Mouse (Mus musculus) brain, adult 10 weeks (tissue): ENCODE results near the gene Slc7a3. TPM values are rescaled to one million over a fixed set of nuclear protein-coding genes. Genes with fewer than 3 reads are reported as not detected.

Source experiments
- polyA plus RNA-seq: library from polyadenylated mRNA; stranded (reverse); fragments of 350-450 nt; fragmentation: Illumina TruSeq; extraction: RNeasy Lipid Tissue Mini Kit (QIAGEN cat#74804); gene quantifications from one replicate; pipeline ENCODE4 v1.2.3, GENCODE M21; 2015; ENCODE audit warnings: low read depth, low replicate concordance

Slc7a3 gene
- 10.7 TPM for polyA plus RNA-seq

GRCm38 (mm10) chrX:101085920-101086319 lies at the start of gene Slc7a3:
TSS of gene Slc7a3 (minus strand) at chrX:101086020.

GRCm38 (mm10) chrX:101059541-101059940 lies 26.3 kb downstream of the Slc7a3 start, which contains the start of gene Tex11:
TSS of gene Tex11 (minus strand) at chrX:101059667.

Other genes with a start within 250 kb of the Slc7a3 start
- not detected for gene Tex11, start 26.4 kb downstream of the Slc7a3 start, polyA plus RNA-seq
- gene Snx12, start 136.5 kb upstream of the Slc7a3 start, polyA plus RNA-seq: 57.6 TPM
- gene Foxo4, start 168.5 kb upstream of the Slc7a3 start, polyA plus RNA-seq: 14.7 TPM
- not detected for gene Gm614, start 178.0 kb upstream of the Slc7a3 start, polyA plus RNA-seq
- gene Il2rg, start 182.2 kb upstream of the Slc7a3 start, polyA plus RNA-seq: 1.2 TPM
- gene Gm20489, start 183.0 kb upstream of the Slc7a3 start, polyA plus RNA-seq: not detected
- 25.8 TPM for gene Med12, start 188.0 kb upstream of the Slc7a3 start, polyA plus RNA-seq
- 33.2 TPM for gene Nlgn3, start 213.1 kb upstream of the Slc7a3 start, polyA plus RNA-seq